Mouse (Mus musculus) naive thymus-derived CD4-positive, alpha-beta T cell, adult 2 months (primary cell): ENCODE results near the gene Tpm1.
A peak's percentile ranks its signal among the peaks of the same experiment; 100 is the strongest.

Source experiments
- DNase-seq: peaks from one replicate; pipeline ENCODE4 v3.0.0-alpha.2; 2011; ENCODE audit warnings: low read depth

Tpm1 gene

GRCm38 (mm10) chr9:67026890-67027289 lies 22.3 kb downstream of the Tpm1 start:
- no peak for DNase-seq

- DNase-seq: no peak
These were observed 23.1 kb downstream of the Tpm1 start for GRCm38 (mm10) chr9:67026061-67026460.

GRCm38 (mm10) chr9:67024889-67025692 lies 24.1 kb downstream of the Tpm1 start:
- DNase-seq: no peak

- no peak for DNase-seq
These were observed 25.8 kb downstream of the Tpm1 start for GRCm38 (mm10) chr9:67023371-67023770.

GRCm38 (mm10) chr9:67020063-67020462 lies 29.1 kb downstream of the Tpm1 start:
- no peak for DNase-seq

- DNase-seq: no peak
These were observed 35.7 kb downstream of the Tpm1 start for GRCm38 (mm10) chr9:67013501-67013900.

GRCm38 (mm10) chr9:67012470-67012869 lies 36.7 kb downstream of the Tpm1 start:
- DNase-seq: no peak

GRCm38 (mm10) chr9:67011483-67011882 lies 37.7 kb downstream of the Tpm1 start:
- no peak for DNase-seq

GRCm38 (mm10) chr9:67008781-67009180 lies 40.4 kb downstream of the Tpm1 start:
- DNase-seq: no peak

- DNase-seq: no peak
These were observed 42.8 kb downstream of the Tpm1 start for GRCm38 (mm10) chr9:67006376-67006775.

- DNase-seq: no peak
These were observed 44.0 kb downstream of the Tpm1 start for GRCm38 (mm10) chr9:67005161-67005742.

- DNase-seq: no peak
These were observed 45.5 kb downstream of the Tpm1 start for GRCm38 (mm10) chr9:67003656-67004055.

GRCm38 (mm10) chr9:67003156-67003555 lies 46.0 kb downstream of the Tpm1 start:
- no peak for DNase-seq

GRCm38 (mm10) chr9:67001506-67001905 lies 47.7 kb downstream of the Tpm1 start:
- DNase-seq: no peak

GRCm38 (mm10) chr9:67001050-67001449 lies 48.2 kb downstream of the Tpm1 start:
- peak; percentile 87 for DNase-seq

GRCm38 (mm10) chr9:66999698-67000097 lies 49.5 kb downstream of the Tpm1 start:
- DNase-seq: no peak

GRCm38 (mm10) chr9:66991750-66992410 lies 57.3 kb downstream of the Tpm1 start:
- DNase-seq: no peak

GRCm38 (mm10) chr9:66991021-66991749 lies 58.0 kb downstream of the Tpm1 start:
- DNase-seq: no peak

GRCm38 (mm10) chr9:66990046-66990445 lies 59.2 kb downstream of the Tpm1 start:
- no peak for DNase-seq

GRCm38 (mm10) chr9:66989581-66989980 lies 59.6 kb downstream of the Tpm1 start:
- no peak for DNase-seq

- DNase-seq: no peak
These were observed 60.3 kb downstream of the Tpm1 start for GRCm38 (mm10) chr9:66988888-66989414.

GRCm38 (mm10) chr9:66988198-66988887 lies 60.9 kb downstream of the Tpm1 start:
- DNase-seq: no peak
